Mouse (Mus musculus): ENCODE data around the gene Mt1. TPM values are rescaled to one million over a fixed set of nuclear protein-coding genes. Genes with fewer than 3 reads are reported as not detected.

Mt1 gene
- polyA plus RNA-seq, 1 experiment from 2014 or later, result 858 TPM

DNA sequence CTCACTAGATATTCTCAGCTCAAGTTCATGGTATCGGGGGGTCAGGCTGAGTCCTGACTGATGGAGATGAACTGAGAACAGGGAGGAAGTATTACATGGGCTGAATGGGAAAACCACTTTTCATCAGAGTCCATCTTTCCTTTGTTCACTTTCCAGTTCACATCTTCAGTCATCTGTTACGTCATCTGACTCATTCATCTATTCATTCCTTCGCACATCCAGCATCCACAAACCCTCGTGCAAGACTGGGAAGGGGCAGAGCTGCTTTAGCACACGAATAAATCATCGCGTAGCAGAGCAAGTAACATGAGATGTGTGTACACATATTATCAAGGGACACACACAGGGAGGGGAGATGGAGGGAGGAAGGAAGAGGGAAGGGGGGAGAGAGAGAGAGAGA is 42.7 kb upstream of the Mt1 start:
- Histone ChIP-seq H3K4me3 (ENCODE audit: low read depth, low read length) (no peak overlapping the region), H3K4me2 (replicated peaks; ENCODE audit: low read depth, low read length) (no peak overlapping the region), H3K9ac (replicated peaks; ENCODE audit: low read depth) (no peak overlapping the region), H3K27ac (ENCODE audit: low read length) (no peak overlapping the region), H3K27me3 (replicated peaks; ENCODE audit: insufficient read depth, low read length) (no peaks in the 10 kb centered on the region), H3K9me3 (ENCODE audit: low read length) (no peaks in the 10 kb centered on the region), H3K4me1 (ENCODE audit: insufficient read depth, low read depth, low read length) (no peaks in the 10 kb centered on the region), H3K36me3 (ENCODE audit: insufficient read depth, low read length) (no peaks in the 10 kb centered on the region)
- DNase-seq (ENCODE audit: low spot score) (no peak), ATAC-seq (no peak)
- WGBS, result 50% methylated on average over 7 of the region's 7 CpGs
- TF ChIP-seq EP300 (IDR thresholded peaks at IDR 0.05) (no peak), CTCF (IDR thresholded peaks at IDR 0.05) (no peak)

- no peak within 1 kb of the TSS for H3K9ac ChIP-seq (replicated peaks; ENCODE audit: low read depth)
- H3K4me1 ChIP-seq (ENCODE audit: insufficient read depth, low read depth, low read length), result no peaks in the 10 kb centered on the region
- no peaks in the 10 kb centered on the region for H3K9me3 ChIP-seq (ENCODE audit: low read length)
- ATAC-seq, result no peak
- no peaks in the 10 kb centered on the region for H3K27me3 ChIP-seq (replicated peaks; ENCODE audit: insufficient read depth, low read length)
- no peak for DNase-seq (ENCODE audit: low spot score)
- no peak within 1 kb of the TSS for H3K27ac ChIP-seq (ENCODE audit: low read length)
- no peaks in the 10 kb centered on the region for H3K36me3 ChIP-seq (ENCODE audit: insufficient read depth, low read length)
- no peak within 1 kb of the TSS for H3K4me3 ChIP-seq (ENCODE audit: low read depth, low read length)
- 27% methylated on average over 6 of the region's 6 CpGs for WGBS
- no peak within 1 kb of the TSS for H3K4me2 ChIP-seq (replicated peaks; ENCODE audit: low read depth, low read length)
- no peak for TF ChIP-seq CTCF (IDR thresholded peaks at IDR 0.05)
- no peak for TF ChIP-seq EP300 (IDR thresholded peaks at IDR 0.05)
Measured at GRCm38 (mm10) chr8:94136933-94137332, 41.9 kb upstream of the Mt1 start, which contains the start of gene Mt4. Gene Mt4, plus strand, starts transcription at chr8:94137197.

- H3K4me3 ChIP-seq (ENCODE audit: low read depth, low read length), result no peak overlapping the region
- H3K36me3 ChIP-seq (ENCODE audit: insufficient read depth, low read length), result no peaks in the 10 kb centered on the region
- H3K4me2 ChIP-seq (replicated peaks; ENCODE audit: low read depth, low read length), result no peak overlapping the region
- no peak overlapping the region for H3K9ac ChIP-seq (replicated peaks; ENCODE audit: low read depth)
- no peaks in the 10 kb centered on the region for H3K4me1 ChIP-seq (ENCODE audit: insufficient read depth, low read depth, low read length)
- 73% methylated on average over 4 of the region's 4 CpGs for WGBS
- no peaks in the 10 kb centered on the region for H3K9me3 ChIP-seq (ENCODE audit: low read length)
- H3K27me3 ChIP-seq (replicated peaks; ENCODE audit: insufficient read depth, low read length), result no peaks in the 10 kb centered on the region
- ATAC-seq (no peak), DNase-seq (ENCODE audit: low spot score) (no peak)
- TF ChIP-seq CTCF (IDR thresholded peaks at IDR 0.05) (no peak), EP300 (IDR thresholded peaks at IDR 0.05) (no peak)
- no peak overlapping the region for H3K27ac ChIP-seq (ENCODE audit: low read length)
Measured at GRCm38 (mm10) chr8:94140266-94140795, 38.6 kb upstream of the Mt1 start.

- H3K27ac ChIP-seq (ENCODE audit: low read length), result no peak overlapping the region
- no peaks in the 10 kb centered on the region for H3K27me3 ChIP-seq (replicated peaks; ENCODE audit: insufficient read depth, low read length)
- no peak for DNase-seq (ENCODE audit: low spot score)
- H3K9ac ChIP-seq (replicated peaks; ENCODE audit: low read depth), result no peak overlapping the region
- H3K4me2 ChIP-seq (replicated peaks; ENCODE audit: low read depth, low read length), result no peak overlapping the region
- WGBS, result 30% methylated on average over 5 of the region's 5 CpGs
- ATAC-seq, result no peak
- H3K4me1 ChIP-seq (ENCODE audit: insufficient read depth, low read depth, low read length), result no peaks in the 10 kb centered on the region
- TF ChIP-seq EP300 (IDR thresholded peaks at IDR 0.05), result no peak
- no peak for TF ChIP-seq CTCF (IDR thresholded peaks at IDR 0.05)
- no peak overlapping the region for H3K4me3 ChIP-seq (ENCODE audit: low read depth, low read length)
- no peaks in the 10 kb centered on the region for H3K36me3 ChIP-seq (ENCODE audit: insufficient read depth, low read length)
- no peaks in the 10 kb centered on the region for H3K9me3 ChIP-seq (ENCODE audit: low read length)
Measured at GRCm38 (mm10) chr8:94148236-94148635, 30.6 kb upstream of the Mt1 start.

GRCm38 (mm10) chr8:94150925-94151324 is 28.0 kb upstream of the Mt1 start:
- DNase-seq (ENCODE audit: low spot score) (no peak), ATAC-seq (no peak)
- Histone ChIP-seq H3K27me3 (replicated peaks; ENCODE audit: insufficient read depth, low read length) (no peaks in the 10 kb centered on the region), H3K4me3 (ENCODE audit: low read depth, low read length) (no peak overlapping the region), H3K36me3 (ENCODE audit: insufficient read depth, low read length) (no peaks in the 10 kb centered on the region), H3K4me2 (replicated peaks; ENCODE audit: low read depth, low read length) (no peak overlapping the region), H3K27ac (ENCODE audit: low read length) (no peak overlapping the region), H3K4me1 (ENCODE audit: insufficient read depth, low read depth, low read length) (no peaks in the 10 kb centered on the region), H3K9ac (replicated peaks; ENCODE audit: low read depth) (no peak overlapping the region), H3K9me3 (ENCODE audit: low read length) (no peaks in the 10 kb centered on the region)
- no peak for TF ChIP-seq EP300 (IDR thresholded peaks at IDR 0.05)
- TF ChIP-seq CTCF (IDR thresholded peaks at IDR 0.05), result no peak
- 72% methylated on average over 5 of the region's 5 CpGs for WGBS

DNA sequence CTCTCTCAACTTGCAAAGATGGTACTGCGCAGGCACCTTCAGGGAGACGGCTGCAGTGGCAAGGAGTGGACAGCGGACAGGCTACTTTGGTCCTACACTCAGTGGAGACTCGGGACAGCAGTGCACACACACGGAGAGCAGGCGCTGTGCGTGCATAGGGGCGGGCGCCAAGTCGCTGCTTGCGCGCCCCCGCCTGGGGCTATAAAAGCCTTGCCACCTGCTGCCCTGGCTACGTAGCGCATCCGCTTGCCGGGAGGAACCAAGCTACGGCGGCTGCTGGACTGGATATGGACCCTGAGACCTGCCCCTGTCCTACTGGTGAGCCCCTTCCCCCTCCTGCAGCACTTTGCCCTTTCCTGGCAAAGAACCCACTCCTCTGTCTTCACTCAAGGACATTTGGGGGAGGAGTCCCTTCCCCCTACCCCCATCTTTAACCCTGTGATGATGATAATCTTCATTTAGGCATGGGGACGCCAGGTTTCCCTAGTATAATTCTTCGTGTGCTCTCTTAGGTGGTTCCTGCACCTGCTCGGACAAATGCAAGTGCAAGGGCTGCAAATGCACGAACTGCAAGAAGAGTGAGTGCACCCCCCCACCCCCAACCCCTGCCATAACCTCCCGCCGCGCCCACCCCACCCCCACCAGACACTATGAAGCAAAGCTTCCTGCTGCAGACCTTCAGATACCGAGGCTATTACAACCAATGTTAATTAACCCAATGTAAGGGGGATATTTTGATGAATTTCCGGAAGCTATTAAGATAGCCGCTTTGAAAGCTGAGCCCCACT is 26.2 kb upstream of the Mt1 start, which contains the start of gene Mt3:
Gene Mt3, plus strand, starts transcription at position 95 of the 788 bp plus-strand sequence.
- WGBS, result 5% methylated on average over 29 of the region's 29 CpGs
- no peaks in the 10 kb centered on the region for H3K36me3 ChIP-seq (ENCODE audit: insufficient read depth, low read length)
- no peak within 1 kb of the TSS for H3K4me3 ChIP-seq (ENCODE audit: low read depth, low read length)
- DNase-seq (ENCODE audit: low spot score), result peak; percentile 55
- H3K9me3 ChIP-seq (ENCODE audit: low read length), result no peaks in the 10 kb centered on the region
- TF ChIP-seq CTCF (IDR thresholded peaks at IDR 0.05) (peak; percentile 43), EP300 (IDR thresholded peaks at IDR 0.05) (no peak)
- no peak within 1 kb of the TSS for H3K9ac ChIP-seq (replicated peaks; ENCODE audit: low read depth)
- peak; percentile 71 for ATAC-seq
- no peak within 1 kb of the TSS for H3K27ac ChIP-seq (ENCODE audit: low read length)
- H3K27me3 ChIP-seq (replicated peaks; ENCODE audit: insufficient read depth, low read length), result no peaks in the 10 kb centered on the region
- H3K4me1 ChIP-seq (ENCODE audit: insufficient read depth, low read depth, low read length), result no peaks in the 10 kb centered on the region
- peak within 1 kb of the TSS; percentile 40 for H3K4me2 ChIP-seq (replicated peaks; ENCODE audit: low read depth, low read length)

All from lung, postnatal 0 days (tissue).